Mouse (Mus musculus): ENCODE data around the gene Maml1. TPM values are rescaled to one million over a fixed set of nuclear protein-coding genes. Genes with fewer than 3 reads are reported as not detected.

The Maml1 gene
- polyA plus RNA-seq, 1 experiment from 2014 or later, result 10.0 TPM

GRCm38 (mm10) chr11:50215633-50216032 is 76.5 kb downstream of the Maml1 start:
- H3K9ac ChIP-seq (ENCODE audit: low read depth, low read length), result no peak overlapping the region
- no peaks in the 10 kb centered on the region for H3K36me3 ChIP-seq (ENCODE audit: control insufficient read depth, insufficient read depth, low read length)
- WGBS, result 22% methylated on average over 9 of the region's 9 CpGs
- H3K27ac ChIP-seq (replicated peaks; ENCODE audit: low read depth, low read length), result no peak overlapping the region
- H3K4me3 ChIP-seq (ENCODE audit: low read depth, low read length), result no peak overlapping the region
- H3K4me2 ChIP-seq (ENCODE audit: low read depth, low read length), result no peak overlapping the region
- H3K27me3 ChIP-seq (replicated peaks; ENCODE audit: control insufficient read depth, insufficient read depth, low read length), result no peaks in the 10 kb centered on the region
- ATAC-seq (ENCODE audit: low read depth) (no peak), DNase-seq (ENCODE audit: low spot score) (no peak)
- H3K4me1 ChIP-seq (ENCODE audit: control insufficient read depth, insufficient read depth, low read length), result peaks cover 8% of the 10 kb centered on the region; the same call in 1 of the 2 replicates
- H3K9me3 ChIP-seq (ENCODE audit: control insufficient read depth, low read length), result no peaks in the 10 kb centered on the region

GRCm38 (mm10) chr11:50214631-50215030 is 77.5 kb downstream of the Maml1 start:
- Histone ChIP-seq H3K36me3 (ENCODE audit: control insufficient read depth, insufficient read depth, low read length) (no peaks in the 10 kb centered on the region), H3K9me3 (ENCODE audit: control insufficient read depth, low read length) (no peaks in the 10 kb centered on the region), H3K4me1 (ENCODE audit: control insufficient read depth, insufficient read depth, low read length) (peaks cover 8% of the 10 kb centered on the region; the same call in 1 of the 2 replicates), H3K9ac (ENCODE audit: low read depth, low read length) (no peak overlapping the region), H3K27ac (replicated peaks; ENCODE audit: low read depth, low read length) (no peak overlapping the region), H3K27me3 (replicated peaks; ENCODE audit: control insufficient read depth, insufficient read depth, low read length) (no peaks in the 10 kb centered on the region), H3K4me2 (ENCODE audit: low read depth, low read length) (no peak overlapping the region), H3K4me3 (ENCODE audit: low read depth, low read length) (no peak overlapping the region)
- ATAC-seq (ENCODE audit: low read depth) (no peak), DNase-seq (ENCODE audit: low spot score) (no peak)
- 92% methylated on average over 6 of the region's 6 CpGs for WGBS

- H3K36me3 ChIP-seq (ENCODE audit: control insufficient read depth, insufficient read depth, low read length), result peaks cover 1% of the 10 kb centered on the region
- no peaks in the 10 kb centered on the region for H3K9me3 ChIP-seq (ENCODE audit: control insufficient read depth, low read length)
- peak; percentile 44 for DNase-seq (ENCODE audit: low spot score)
- WGBS, result 67% methylated on average over 11 of the region's 11 CpGs
- no peak for ATAC-seq (ENCODE audit: low read depth)
- H3K27me3 ChIP-seq (replicated peaks; ENCODE audit: control insufficient read depth, insufficient read depth, low read length), result no peaks in the 10 kb centered on the region
- no peak overlapping the region for H3K9ac ChIP-seq (ENCODE audit: low read depth, low read length)
- no peak overlapping the region for H3K27ac ChIP-seq (replicated peaks; ENCODE audit: low read depth, low read length)
- H3K4me2 ChIP-seq (ENCODE audit: low read depth, low read length), result no peak overlapping the region
- no peak overlapping the region for H3K4me3 ChIP-seq (ENCODE audit: low read depth, low read length)
- peaks cover 17% of the 10 kb centered on the region for H3K4me1 ChIP-seq (ENCODE audit: control insufficient read depth, insufficient read depth, low read length)
Measured at GRCm38 (mm10) chr11:50212848-50213758, 79.0 kb downstream of the Maml1 start.

GRCm38 (mm10) chr11:50212060-50212739 is 79.9 kb downstream of the Maml1 start:
- no peak overlapping the region for H3K4me3 ChIP-seq (ENCODE audit: low read depth, low read length)
- H3K9me3 ChIP-seq (ENCODE audit: control insufficient read depth, low read length), result no peaks in the 10 kb centered on the region
- no peak overlapping the region for H3K27ac ChIP-seq (replicated peaks; ENCODE audit: low read depth, low read length)
- WGBS, result 61% methylated on average over 3 of the region's 3 CpGs
- no peak overlapping the region for H3K4me2 ChIP-seq (ENCODE audit: low read depth, low read length)
- no peak for ATAC-seq (ENCODE audit: low read depth)
- H3K4me1 ChIP-seq (ENCODE audit: control insufficient read depth, insufficient read depth, low read length), result peaks cover 14% of the 10 kb centered on the region; the same call in 1 of the 2 replicates
- H3K9ac ChIP-seq (ENCODE audit: low read depth, low read length), result no peak overlapping the region
- H3K27me3 ChIP-seq (replicated peaks; ENCODE audit: control insufficient read depth, insufficient read depth, low read length), result no peaks in the 10 kb centered on the region
- H3K36me3 ChIP-seq (ENCODE audit: control insufficient read depth, insufficient read depth, low read length), result peaks cover 10% of the 10 kb centered on the region
- DNase-seq (ENCODE audit: low spot score), result no peak

GRCm38 (mm10) chr11:50211322-50212059 is 80.6 kb downstream of the Maml1 start:
- Histone ChIP-seq H3K9ac (ENCODE audit: low read depth, low read length) (peak overlapping the region; percentile 96), H3K4me3 (ENCODE audit: low read depth, low read length) (peak overlapping the region; percentile 96), H3K36me3 (ENCODE audit: control insufficient read depth, insufficient read depth, low read length) (peaks cover 17% of the 10 kb centered on the region), H3K4me1 (ENCODE audit: control insufficient read depth, insufficient read depth, low read length) (peaks cover 14% of the 10 kb centered on the region; the same call in 1 of the 2 replicates), H3K9me3 (ENCODE audit: control insufficient read depth, low read length) (no peaks in the 10 kb centered on the region), H3K4me2 (ENCODE audit: low read depth, low read length) (peak overlapping the region; percentile 60), H3K27me3 (replicated peaks; ENCODE audit: control insufficient read depth, insufficient read depth, low read length) (no peaks in the 10 kb centered on the region), H3K27ac (replicated peaks; ENCODE audit: low read depth, low read length) (no peak overlapping the region)
- ATAC-seq (ENCODE audit: low read depth), result no peak
- DNase-seq (ENCODE audit: low spot score), result no peak
- 90% methylated on average over 3 of the region's 3 CpGs for WGBS

- H3K4me3 ChIP-seq (ENCODE audit: low read depth, low read length), result peak within 1 kb of the TSS; percentile 96
- H3K27ac ChIP-seq (replicated peaks; ENCODE audit: low read depth, low read length), result peak within 1 kb of the TSS; percentile 99
- no peaks in the 10 kb centered on the region for H3K27me3 ChIP-seq (replicated peaks; ENCODE audit: control insufficient read depth, insufficient read depth, low read length)
- ATAC-seq (ENCODE audit: low read depth) (peak; percentile 77), DNase-seq (ENCODE audit: low spot score) (peak; percentile 83)
- 2% methylated on average over 39 of the region's 48 CpGs for WGBS
- H3K9me3 ChIP-seq (ENCODE audit: control insufficient read depth, low read length), result no peaks in the 10 kb centered on the region
- peak within 1 kb of the TSS; percentile 96 for H3K9ac ChIP-seq (ENCODE audit: low read depth, low read length)
- H3K4me1 ChIP-seq (ENCODE audit: control insufficient read depth, insufficient read depth, low read length), result peaks cover 14% of the 10 kb centered on the region; the same call in 1 of the 2 replicates
- H3K36me3 ChIP-seq (ENCODE audit: control insufficient read depth, insufficient read depth, low read length), result peaks cover 26% of the 10 kb centered on the region
- peak within 1 kb of the TSS; percentile 60 for H3K4me2 ChIP-seq (ENCODE audit: low read depth, low read length)
Measured at GRCm38 (mm10) chr11:50210505-50211151, 81.5 kb downstream of the Maml1 start, which contains the start of the genes Sqstm1 and Mgat4b. Gene Sqstm1, minus strand, starts transcription at chr11:50210827. Gene Mgat4b, plus strand, starts transcription at chr11:50210890.

GRCm38 (mm10) chr11:50210101-50210504 is 82.0 kb downstream of the Maml1 start:
- ATAC-seq (ENCODE audit: low read depth), result peak; percentile 97
- peaks cover 31% of the 10 kb centered on the region for H3K36me3 ChIP-seq (ENCODE audit: control insufficient read depth, insufficient read depth, low read length)
- H3K27ac ChIP-seq (replicated peaks; ENCODE audit: low read depth, low read length), result peak overlapping the region; percentile 99
- no peaks in the 10 kb centered on the region for H3K27me3 ChIP-seq (replicated peaks; ENCODE audit: control insufficient read depth, insufficient read depth, low read length)
- H3K9ac ChIP-seq (ENCODE audit: low read depth, low read length), result peak overlapping the region; percentile 96
- H3K4me1 ChIP-seq (ENCODE audit: control insufficient read depth, insufficient read depth, low read length), result peaks cover 14% of the 10 kb centered on the region; the same call in 1 of the 2 replicates
- 1% methylated on average over 24 of the region's 24 CpGs for WGBS
- H3K4me2 ChIP-seq (ENCODE audit: low read depth, low read length), result peak overlapping the region; percentile 60
- H3K9me3 ChIP-seq (ENCODE audit: control insufficient read depth, low read length), result no peaks in the 10 kb centered on the region
- peak; percentile 97 for DNase-seq (ENCODE audit: low spot score)
- peak overlapping the region; percentile 96 for H3K4me3 ChIP-seq (ENCODE audit: low read depth, low read length)

- Histone ChIP-seq H3K27me3 (replicated peaks; ENCODE audit: control insufficient read depth, insufficient read depth, low read length) (no peaks in the 10 kb centered on the region), H3K4me1 (ENCODE audit: control insufficient read depth, insufficient read depth, low read length) (peaks cover 14% of the 10 kb centered on the region; the same call in 1 of the 2 replicates), H3K36me3 (ENCODE audit: control insufficient read depth, insufficient read depth, low read length) (peaks cover 51% of the 10 kb centered on the region), H3K9me3 (ENCODE audit: control insufficient read depth, low read length) (no peaks in the 10 kb centered on the region), H3K9ac (ENCODE audit: low read depth, low read length) (no peak overlapping the region), H3K4me2 (ENCODE audit: low read depth, low read length) (no peak overlapping the region), H3K27ac (replicated peaks; ENCODE audit: low read depth, low read length) (no peak overlapping the region), H3K4me3 (ENCODE audit: low read depth, low read length) (no peak overlapping the region)
- DNase-seq (ENCODE audit: low spot score), result no peak
- ATAC-seq (ENCODE audit: low read depth), result no peak
- WGBS, result 92% methylated on average over 5 of the region's 5 CpGs
Measured at GRCm38 (mm10) chr11:50208039-50208438, 84.1 kb downstream of the Maml1 start.

All from embryonic facial prominence, embryonic 14.5 days (tissue).